Mouse (Mus musculus): ENCODE measurements around the gene Paip2b. TPM values are rescaled to one million over a fixed set of nuclear protein-coding genes. Genes with fewer than 3 reads are reported as not detected.

Paip2b gene
- polyA plus RNA-seq, 1 experiment: 41.4 TPM

DNA sequence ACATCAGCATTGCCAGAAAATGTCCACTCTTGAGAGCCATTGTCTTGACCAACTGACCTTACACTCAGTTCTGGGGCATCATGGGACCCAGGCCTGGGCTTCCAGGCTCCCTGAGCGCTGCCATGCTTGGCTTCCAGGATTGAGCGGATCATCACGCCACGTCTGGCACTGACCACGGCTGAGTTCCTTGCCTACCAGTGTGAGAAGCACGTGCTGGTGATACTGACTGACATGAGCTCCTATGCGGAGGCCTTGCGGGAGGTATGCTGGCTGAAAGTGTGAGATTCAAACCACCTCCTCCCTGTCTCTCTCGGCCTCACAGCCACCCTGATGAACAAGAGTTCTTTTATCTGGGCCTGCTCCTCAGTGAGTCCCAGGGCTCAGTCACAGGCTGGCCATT is 75.5 kb downstream of the Paip2b start:
- Histone ChIP-seq H3K27ac (ENCODE audit: insufficient read depth, low read length) (no peak overlapping the region), H3K4me1 (ENCODE audit: control insufficient read depth, insufficient read depth, low read length) (no peaks in the 10 kb centered on the region), H3K4me3 (ENCODE audit: insufficient read depth, low read length) (no peak overlapping the region)
- TF ChIP-seq POLR2A (IDR thresholded peaks at IDR 0.05; ENCODE audit: extremely low read depth, insufficient read depth, low read length): no peak
- TF ChIP-seq CTCF (IDR thresholded peaks at IDR 0.05; ENCODE audit: extremely low read depth, insufficient read depth, low read length): no peak

Other genes starting within 250 kb of the Paip2b start
- not detected in 2 replicates for gene Clec4f, start 175.6 kb downstream of the Paip2b start, polyA plus RNA-seq (2012; rRNA removed)
- gene Cd207, start 153.9 kb downstream of the Paip2b start, polyA plus RNA-seq (2012; rRNA removed): not detected in 2 replicates
- gene Vax2, start 120.5 kb downstream of the Paip2b start, polyA plus RNA-seq (2012; rRNA removed): not detected in 2 replicates
- gene Atp6v1b1, start 88.8 kb downstream of the Paip2b start, polyA plus RNA-seq (2012; rRNA removed): not detected in 2 replicates
- gene Ankrd53, start 69.1 kb downstream of the Paip2b start, polyA plus RNA-seq (2012; rRNA removed): not detected in 2 replicates
- gene Tex261, start 55.9 kb downstream of the Paip2b start, polyA plus RNA-seq (2012; rRNA removed): 39.8 and 41.4 TPM in 2 replicates
- 38.7 and 40.5 TPM in 2 replicates for gene Nagk, start 36.8 kb downstream of the Paip2b start, polyA plus RNA-seq (2012; rRNA removed)
- gene Zfp638, start 35.4 kb upstream of the Paip2b start, polyA plus RNA-seq (2012; rRNA removed): 50.8 and 58.4 TPM in 2 replicates
- gene Dysf, start 176.8 kb upstream of the Paip2b start, polyA plus RNA-seq (2012; rRNA removed): 3.7 TPM in 2 replicates

Measured in cortical plate, adult 2 months (tissue).